Comparison of ENCODE assay signal across 27 mouse cellular contexts in genomic region chr10:61898116-61898515, GRCm38 (mm10).
DNase-seq lines count a peak whose midpoint lies in the region; ATAC-seq and TF ChIP-seq lines count a peak whose summit lies in the region.
"Had no signal": no experiment of that assay in that cellular context is flagged by ENCODE, and none has a peak within 500 bp of the region (broad histone marks: within the 10 kb centered on the region; RNA-seq: fewer than 3 reads in every experiment).

No protein-coding gene starts in this region.

- 0 out of 2 replicates have a peak, but pooled peaks cover 4% of the 10 kb centered on the region for H3K36me3 ChIP-seq in heart, embryonic 12.5 days
- no peaks in the 10 kb centered on the region for H3K36me3 ChIP-seq in heart, embryonic 15.5 days
- H3K36me3 ChIP-seq: forebrain, embryonic 10.5 days; G1E; hindbrain, embryonic 10.5 days; hindbrain, embryonic 13.5 days; intestine, embryonic 15.5 days; kidney, embryonic 15.5 days had no signal

- intact Hi-C loops in gastrocnemius, adult 2 months (cut with DNase I), result no loop called here
- intact Hi-C loops in heart, postnatal 10 days (cut with DNase I), result no loop called here

- H3K27ac ChIP-seq in gastrocnemius, adult 2 months, result peak overlapping the region; percentile 48; the same call in 1 of the 2 replicates
- 0 out of 2 replicates have a peak overlapping the region, but pooled peaks have one; percentile 14 for H3K27ac ChIP-seq in heart, embryonic 12.5 days (ENCODE audit: poor library complexity, severe bottlenecking)
- 0 out of 2 replicates have a peak overlapping the region, but pooled peaks have one; percentile 7 for H3K27ac ChIP-seq in heart, embryonic 15.5 days
- H3K27ac ChIP-seq: forebrain, embryonic 10.5 days; forebrain, embryonic 13.5 days; hindbrain, embryonic 10.5 days; hindbrain, embryonic 13.5 days; intestine, embryonic 15.5 days; kidney, embryonic 15.5 days had no signal

- peak; percentile 66 for DNase-seq in gastrocnemius, adult 2 months
- no peak for DNase-seq in gastrocnemius, postnatal 4 days (ENCODE audit: low spot score in 2 of 2)
- no peak for DNase-seq in heart, postnatal 10 days
- no peak for DNase-seq in heart, adult 9 months (ENCODE audit: low spot score in 2 of 2)
- peak; percentile 61 for DNase-seq in skeletal muscle tissue, adult 2 months (ENCODE audit: low read depth, low spot score)
- DNase-seq: adrenal gland, postnatal 10 days; adrenal gland, postnatal 36 days; B cell, adult 2 months; cerebellum, adult 18-20 months; cerebellum, adult 9-10 months; cerebellum, postnatal 14 days; gastrocnemius, postnatal 36 days; heart, adult 11 months; kidney, adult 11 months; kidney, adult 8-10 months had no signal

- no peak for TF ChIP-seq CTCF in gastrocnemius, adult 2 months (IDR thresholded peaks at IDR 0.05)

- H3K9ac ChIP-seq in heart, embryonic 12.5 days, result 0 out of 2 replicates have a peak overlapping the region, but pooled peaks have one; percentile 31
- no peak overlapping the region for H3K9ac ChIP-seq in heart, embryonic 15.5 days
- H3K9ac ChIP-seq: forebrain, embryonic 13.5 days; hindbrain, embryonic 13.5 days; intestine, embryonic 15.5 days; kidney, embryonic 15.5 days had no signal

- H3K27me3 ChIP-seq in heart, embryonic 12.5 days (replicated peaks), result no peaks in the 10 kb centered on the region
- no peaks in the 10 kb centered on the region for H3K27me3 ChIP-seq in heart, embryonic 15.5 days
- H3K27me3 ChIP-seq: forebrain, embryonic 13.5 days; kidney, embryonic 15.5 days had no signal

- peaks cover 8% of the 10 kb centered on the region; the same call in 1 of the 2 replicates for H3K9me3 ChIP-seq in heart, embryonic 12.5 days (replicated peaks)
- no peaks in the 10 kb centered on the region for H3K9me3 ChIP-seq in heart, embryonic 15.5 days (replicated peaks)
- H3K9me3 ChIP-seq: forebrain, embryonic 10.5 days; forebrain, embryonic 13.5 days; G1E; hindbrain, embryonic 10.5 days; hindbrain, embryonic 13.5 days; intestine, embryonic 15.5 days; kidney, embryonic 15.5 days had no signal

- peaks cover 21% of the 10 kb centered on the region; the same call in 1 of the 2 replicates for H3K4me1 ChIP-seq in heart, embryonic 12.5 days (replicated peaks)
- peaks cover 15% of the 10 kb centered on the region for H3K4me1 ChIP-seq in heart, embryonic 15.5 days (replicated peaks)
- H3K4me1 ChIP-seq: forebrain, embryonic 13.5 days; hindbrain, embryonic 13.5 days; intestine, embryonic 15.5 days had no signal

- peak overlapping the region; percentile 47 for H3K4me3 ChIP-seq in gastrocnemius, adult 2 months
- peak overlapping the region; percentile 14 for H3K4me3 ChIP-seq in heart, embryonic 12.5 days
- peak overlapping the region; percentile 14; the same call in 1 of the 2 replicates for H3K4me3 ChIP-seq in heart, embryonic 15.5 days
- H3K4me3 ChIP-seq: forebrain, embryonic 10.5 days; forebrain, embryonic 13.5 days; hindbrain, embryonic 10.5 days; hindbrain, embryonic 13.5 days; intestine, embryonic 15.5 days; kidney, embryonic 15.5 days had no signal

- peak overlapping the region; percentile 52 for H3K4me2 ChIP-seq in heart, embryonic 12.5 days
- H3K4me2 ChIP-seq in heart, embryonic 15.5 days, result peak overlapping the region; percentile 33
- H3K4me2 ChIP-seq: forebrain, embryonic 13.5 days; hindbrain, embryonic 13.5 days; intestine, embryonic 15.5 days; kidney, embryonic 15.5 days had no signal

- no peak for ATAC-seq in heart, embryonic 12.5 days (ENCODE audit: insufficient number of reproducible peaks, low FRiP score)
- ATAC-seq in heart, embryonic 15.5 days (replicated peaks; ENCODE audit: insufficient number of reproducible peaks, insufficient read depth, low FRiP score, low read depth), result no peak
- ATAC-seq: forebrain, embryonic 13.5 days; forebrain, embryonic 16.5 days; hindbrain, embryonic 16.5 days; intestine, embryonic 15.5 days; Patski had no signal

- WGBS in heart, embryonic 12.5 days, result 31% methylated on average over 6 of the region's 6 CpGs
- WGBS in heart, embryonic 15.5 days, result 40% methylated on average over 6 of the region's 6 CpGs

Comparison
In these comparisons a context has a peak if more than half of its experiments do, and no peak if none do; other contexts are left out.
1. DNase-seq: peak in gastrocnemius, adult 2 months (single experiment) and skeletal muscle tissue, adult 2 months (single experiment); none in gastrocnemius, postnatal 4 days (0 of 2), heart, postnatal 10 days (0 of 2) and heart, adult 9 months (0 of 2).
2. Peak in every context shown above with its lines, with median percentiles within 50 percentile points of each other: H3K27ac ChIP-seq and H3K4me3 ChIP-seq.